Mouse (Mus musculus) erythroblast, embryonic 14.5 days (primary cell): Measurements from ENCODE around the gene Nav2.

ENCODE experiments used
- GATA1 ChIP-seq: IDR thresholded peaks from 2 replicates; pipeline ENCODE4 v1.6.1; 2012; ENCODE audit warnings: low read length, inconsistent platforms, mixed read lengths
- TAL1 ChIP-seq: IDR thresholded peaks from 3 replicates; pipeline ENCODE4 v1.6.1; 2012; ENCODE audit warnings: low read length, inconsistent platforms, mixed read lengths

- TF ChIP-seq GATA1: no peak
- TF ChIP-seq TAL1: no peak
Observed at GRCm38 (mm10) chr7:49217786-49218185, 309.3 kb downstream of the Nav2 start.
